Mouse (Mus musculus) heart, postnatal 0 days (tissue): ENCODE data around the gene Mapkapk3.

Source experiments
- CTCF ChIP-seq: IDR thresholded peaks from 2 replicates; pipeline ENCODE4 v1.5.1; 2016; ENCODE audit warnings: antibody characterized with exemption, control low read depth, low read depth
- EP300 ChIP-seq: IDR thresholded peaks from 2 replicates; pipeline ENCODE4 v1.6.1; 2016; ENCODE audit warnings: antibody characterized with exemption, low read depth

GRCm38 (mm10) chr9:107305601-107306542 is 16.2 kb upstream of the Mapkapk3 start:
- TF ChIP-seq EP300 = no peak
- no peak for TF ChIP-seq CTCF
